Comparison of ENCODE assay signal across 22 mouse cellular contexts in the genomic region with DNA sequence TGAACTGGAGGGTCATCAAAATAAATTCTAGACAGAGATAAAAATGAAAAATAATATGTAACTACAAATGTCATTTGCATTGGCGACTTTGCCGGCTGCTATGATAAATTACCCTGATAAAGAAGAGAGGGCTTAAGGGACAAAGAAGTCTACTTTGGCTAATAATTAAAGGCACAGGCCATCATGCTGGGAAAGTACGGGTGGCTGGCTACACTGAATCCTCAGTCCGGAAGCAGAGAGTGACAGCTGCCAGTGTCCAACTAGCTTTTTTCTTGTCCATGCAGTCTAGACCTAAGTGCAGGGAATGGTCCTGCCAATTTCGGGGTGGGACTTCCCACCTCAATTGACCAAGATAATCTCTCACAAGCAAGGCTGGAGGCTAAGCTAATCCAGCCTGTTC.
DNase-seq lines count a peak whose midpoint lies in the region; ATAC-seq lines count a peak whose summit lies in the region.
"Had no signal": no experiment of that assay in that cellular context is flagged by ENCODE, and none has a peak within 500 bp of the region (broad histone marks: within the 10 kb centered on the region; RNA-seq: fewer than 3 reads in every experiment).

No protein-coding gene starts in this region.

- 56% methylated on average over 5 of the region's 5 CpGs for WGBS in forebrain, embryonic 16.5 days

- no peak overlapping the region for H3K4me3 ChIP-seq in forebrain, embryonic 16.5 days (replicated peaks; ENCODE audit: low read length)
- H3K4me3 ChIP-seq: forebrain, embryonic 10.5 days; heart, embryonic 12.5 days; limb, embryonic 12.5 days; midbrain, embryonic 10.5 days; neural tube, embryonic 15.5 days had no signal

- no peak overlapping the region for H3K4me2 ChIP-seq in forebrain, embryonic 16.5 days (ENCODE audit: low read length)
- H3K4me2 ChIP-seq: heart, embryonic 12.5 days; limb, embryonic 12.5 days; liver, embryonic 11.5 days; neural tube, embryonic 15.5 days had no signal

- no peaks in the 10 kb centered on the region for H3K27me3 ChIP-seq in forebrain, embryonic 16.5 days (replicated peaks; ENCODE audit: control insufficient read depth, insufficient read depth, low read length)
- H3K27me3 ChIP-seq: heart, embryonic 12.5 days; limb, embryonic 12.5 days; neural tube, embryonic 15.5 days; Patski had no signal

- peak; percentile 26 for DNase-seq in kidney, adult 11 months
- no peak for DNase-seq in kidney, adult 18-20 months
- DNase-seq in kidney, adult 8-10 months, result peak; percentile 30 to 47
- DNase-seq in kidney, postnatal 10 days, result peak; percentile 31
- no peak for DNase-seq in spleen, postnatal 10 days (ENCODE audit: low spot score in 2 of 2)
- DNase-seq in right cerebral cortex, adult 18-20 months, result no peak
- DNase-seq: adrenal gland, postnatal 36 days; cerebellum, adult 11 months; cerebellum, adult 9-11 months; heart, postnatal 10 days; lung, adult 18-20 months; lung, postnatal 10 days; right cerebral cortex, postnatal 14 days; thymus, postnatal 14 days had no signal

- H3K4me1 ChIP-seq in forebrain, embryonic 16.5 days (replicated peaks; ENCODE audit: control insufficient read depth, insufficient read depth, low read length), result no peaks in the 10 kb centered on the region
- H3K4me1 ChIP-seq: limb, embryonic 12.5 days; midbrain, embryonic 10.5 days; neural tube, embryonic 15.5 days had no signal

- no peak overlapping the region for H3K9ac ChIP-seq in forebrain, embryonic 16.5 days (replicated peaks; ENCODE audit: low read depth, low read length)
- H3K9ac ChIP-seq: heart, embryonic 12.5 days; limb, embryonic 12.5 days; neural tube, embryonic 15.5 days had no signal

- ATAC-seq in forebrain, embryonic 16.5 days, result no peak
- ATAC-seq: Patski had no signal

- no peak overlapping the region for H3K27ac ChIP-seq in forebrain, embryonic 16.5 days (ENCODE audit: low read length)
- H3K27ac ChIP-seq: forebrain, embryonic 10.5 days; limb, embryonic 12.5 days; midbrain, embryonic 10.5 days; neural tube, embryonic 15.5 days had no signal

- H3K36me3 ChIP-seq in forebrain, embryonic 16.5 days (ENCODE audit: control insufficient read depth, insufficient read depth), result no peaks in the 10 kb centered on the region
- H3K36me3 ChIP-seq: forebrain, embryonic 10.5 days; heart, embryonic 12.5 days; limb, embryonic 12.5 days; midbrain, embryonic 10.5 days; neural tube, embryonic 15.5 days had no signal

- H3K9me3 ChIP-seq in forebrain, embryonic 16.5 days (ENCODE audit: control insufficient read depth, low read length), result no peaks in the 10 kb centered on the region
- H3K9me3 ChIP-seq: forebrain, embryonic 10.5 days; heart, embryonic 12.5 days; limb, embryonic 12.5 days; midbrain, embryonic 10.5 days; neural tube, embryonic 15.5 days had no signal

Comparison
In these comparisons a context has a peak if more than half of its experiments do, and no peak if none do; other contexts are left out.
1. DNase-seq: peak in kidney, adult 11 months (single experiment), kidney, adult 8-10 months (2 of 2) and kidney, postnatal 10 days (single experiment); none in kidney, adult 18-20 months (single experiment), spleen, postnatal 10 days (0 of 2) and right cerebral cortex, adult 18-20 months (single experiment).